ENCODE assay signal across 9 mouse cellular contexts in genomic region chr9:88295798-88296197, GRCm38 (mm10). TPM values are rescaled to one million over a fixed set of nuclear protein-coding genes. Genes with fewer than 3 reads are reported as not detected.
DNase-seq lines count a peak whose midpoint lies in the region; ATAC-seq and TF ChIP-seq lines count a peak whose summit lies in the region.
"Had no signal": no experiment of that assay in that cellular context is flagged by ENCODE, and none has a peak within 500 bp of the region (broad histone marks: within the 10 kb centered on the region; RNA-seq: fewer than 3 reads in every experiment).

No protein-coding gene starts in this region.

- H3K4me3 ChIP-seq in forebrain, embryonic 13.5 days, result no peak overlapping the region
- H3K4me3 ChIP-seq in forebrain, embryonic 12.5 days (replicated peaks), result no peak overlapping the region
- no peak overlapping the region for H3K4me3 ChIP-seq in midbrain, postnatal 0 days (ENCODE audit: low read depth, low read length)
- H3K4me3 ChIP-seq in midbrain, embryonic 11.5 days (ENCODE audit: low read depth, low read length), result no peak overlapping the region
- H3K4me3 ChIP-seq in liver, postnatal 0 days (ENCODE audit: low read depth, low read length), result no peak overlapping the region
- no peak overlapping the region for H3K4me3 ChIP-seq in liver, embryonic 11.5 days (ENCODE audit: low read depth, low read length)

- no peak overlapping the region for H3K27ac ChIP-seq in forebrain, embryonic 13.5 days
- H3K27ac ChIP-seq in forebrain, embryonic 12.5 days, result no peak overlapping the region
- H3K27ac ChIP-seq in midbrain, postnatal 0 days (ENCODE audit: low read depth, low read length), result no peak overlapping the region
- no peak overlapping the region for H3K27ac ChIP-seq in midbrain, embryonic 11.5 days (ENCODE audit: low read depth, low read length)
- no peak overlapping the region for H3K27ac ChIP-seq in liver, postnatal 0 days (ENCODE audit: low read depth)
- H3K27ac ChIP-seq in liver, embryonic 11.5 days (ENCODE audit: low read depth, low read length), result no peak overlapping the region

- H3K4me1 ChIP-seq in forebrain, embryonic 13.5 days, result no peaks in the 10 kb centered on the region
- H3K4me1 ChIP-seq in forebrain, embryonic 12.5 days, result no peaks in the 10 kb centered on the region
- no peaks in the 10 kb centered on the region for H3K4me1 ChIP-seq in midbrain, postnatal 0 days (ENCODE audit: insufficient read depth, low read length)
- H3K4me1 ChIP-seq in midbrain, embryonic 11.5 days (ENCODE audit: control insufficient read depth, insufficient read depth, low read length), result no peaks in the 10 kb centered on the region
- no peaks in the 10 kb centered on the region for H3K4me1 ChIP-seq in liver, postnatal 0 days (ENCODE audit: insufficient read depth)
- H3K4me1 ChIP-seq in liver, embryonic 11.5 days (replicated peaks; ENCODE audit: control insufficient read depth, insufficient read depth, low read length), result no peaks in the 10 kb centered on the region

- H3K4me2 ChIP-seq in forebrain, embryonic 13.5 days, result no peak overlapping the region
- no peak overlapping the region for H3K4me2 ChIP-seq in forebrain, embryonic 12.5 days
- H3K4me2 ChIP-seq in midbrain, postnatal 0 days (ENCODE audit: low read depth, low read length, poor library complexity, severe bottlenecking), result no peak overlapping the region
- no peak overlapping the region for H3K4me2 ChIP-seq in midbrain, embryonic 11.5 days
- H3K4me2 ChIP-seq in liver, postnatal 0 days (ENCODE audit: low read depth, low read length), result no peak overlapping the region
- no peak overlapping the region for H3K4me2 ChIP-seq in liver, embryonic 11.5 days

- TF ChIP-seq CTCF in midbrain, postnatal 0 days (IDR thresholded peaks at IDR 0.05), result no peak
- TF ChIP-seq CTCF in liver, postnatal 0 days (IDR thresholded peaks at IDR 0.05; ENCODE audit: low read depth), result no peak

- WGBS in forebrain, embryonic 13.5 days, result 65% methylated on average over 4 of the region's 4 CpGs
- 76% methylated on average over 4 of the region's 4 CpGs for WGBS in forebrain, embryonic 12.5 days
- WGBS in midbrain, postnatal 0 days, result 61% methylated on average over 4 of the region's 4 CpGs
- WGBS in midbrain, embryonic 11.5 days, result 67% methylated on average over 4 of the region's 4 CpGs
- WGBS in liver, postnatal 0 days (ENCODE audit: insufficient replicate concordance), result 70% methylated on average over 4 of the region's 4 CpGs
- 68% methylated on average over 4 of the region's 4 CpGs for WGBS in liver, embryonic 11.5 days

- H3K27me3 ChIP-seq in forebrain, embryonic 13.5 days, result no peaks in the 10 kb centered on the region
- no peaks in the 10 kb centered on the region for H3K27me3 ChIP-seq in forebrain, embryonic 12.5 days
- no peaks in the 10 kb centered on the region for H3K27me3 ChIP-seq in midbrain, postnatal 0 days (ENCODE audit: insufficient read depth, low read length)
- H3K27me3 ChIP-seq in midbrain, embryonic 11.5 days (ENCODE audit: control insufficient read depth, insufficient read depth, low read length), result no peaks in the 10 kb centered on the region
- no peaks in the 10 kb centered on the region for H3K27me3 ChIP-seq in liver, postnatal 0 days (ENCODE audit: insufficient read depth, low read length)
- no peaks in the 10 kb centered on the region for H3K27me3 ChIP-seq in liver, embryonic 11.5 days (replicated peaks; ENCODE audit: control insufficient read depth, insufficient read depth, low read length)

- no peak for TF ChIP-seq EP300 in liver, postnatal 0 days (IDR thresholded peaks at IDR 0.05; ENCODE audit: low read depth)

- H3K9ac ChIP-seq in forebrain, embryonic 13.5 days, result no peak overlapping the region
- H3K9ac ChIP-seq in forebrain, embryonic 12.5 days, result no peak overlapping the region
- H3K9ac ChIP-seq in midbrain, postnatal 0 days (replicated peaks; ENCODE audit: low read length, poor library complexity, severe bottlenecking), result no peak overlapping the region
- no peak overlapping the region for H3K9ac ChIP-seq in midbrain, embryonic 11.5 days (ENCODE audit: low read length)
- no peak overlapping the region for H3K9ac ChIP-seq in liver, postnatal 0 days (replicated peaks)
- H3K9ac ChIP-seq in liver, embryonic 11.5 days (ENCODE audit: low read depth, low read length), result no peak overlapping the region

- peak; percentile 40 for DNase-seq in midbrain, postnatal 0 days (ENCODE audit: low spot score)
- DNase-seq in midbrain, embryonic 11.5 days (ENCODE audit: low spot score, missing footprints), result no peak
- peak; percentile 29 for DNase-seq in heart, postnatal 4 days
- DNase-seq in skeletal muscle tissue, adult 2 months (ENCODE audit: low read depth, low spot score), result peak; percentile 10
- no peak for DNase-seq in liver, postnatal 0 days
- no peak for DNase-seq in liver, embryonic 11.5 days (ENCODE audit: low spot score)
- DNase-seq: kidney, adult 11 months had no signal

- no peaks in the 10 kb centered on the region for H3K36me3 ChIP-seq in forebrain, embryonic 13.5 days (ENCODE audit: poor library complexity, severe bottlenecking)
- no peaks in the 10 kb centered on the region for H3K36me3 ChIP-seq in forebrain, embryonic 12.5 days (replicated peaks)
- H3K36me3 ChIP-seq in midbrain, postnatal 0 days (ENCODE audit: insufficient read depth, low read length), result no peaks in the 10 kb centered on the region
- H3K36me3 ChIP-seq in midbrain, embryonic 11.5 days (ENCODE audit: control insufficient read depth, insufficient read depth, low read length), result no peaks in the 10 kb centered on the region
- H3K36me3 ChIP-seq in liver, postnatal 0 days (replicated peaks; ENCODE audit: insufficient read depth, low read length), result no peaks in the 10 kb centered on the region
- H3K36me3 ChIP-seq in liver, embryonic 11.5 days (ENCODE audit: control insufficient read depth, insufficient read depth, low read length), result no peaks in the 10 kb centered on the region

- peak; percentile 82 for ATAC-seq in forebrain, embryonic 13.5 days
- ATAC-seq in forebrain, embryonic 12.5 days (ENCODE audit: low FRiP score), result no peak
- peak; percentile 38; the same call in 1 of the 2 replicates for ATAC-seq in midbrain, postnatal 0 days (ENCODE audit: low FRiP score)
- ATAC-seq in midbrain, embryonic 11.5 days (ENCODE audit: low FRiP score), result no peak
- no peak for ATAC-seq in liver, postnatal 0 days
- ATAC-seq in liver, embryonic 11.5 days (replicated peaks; ENCODE audit: low FRiP score), result no peak

- H3K9me3 ChIP-seq in forebrain, embryonic 13.5 days (replicated peaks), result no peaks in the 10 kb centered on the region
- H3K9me3 ChIP-seq in forebrain, embryonic 12.5 days, result no peaks in the 10 kb centered on the region
- no peaks in the 10 kb centered on the region for H3K9me3 ChIP-seq in midbrain, postnatal 0 days (ENCODE audit: low read length)
- H3K9me3 ChIP-seq in midbrain, embryonic 11.5 days (ENCODE audit: control insufficient read depth, low read length), result no peaks in the 10 kb centered on the region
- no peaks in the 10 kb centered on the region for H3K9me3 ChIP-seq in liver, postnatal 0 days (ENCODE audit: low read length)
- no peaks in the 10 kb centered on the region for H3K9me3 ChIP-seq in liver, embryonic 11.5 days (ENCODE audit: control insufficient read depth, low read length)

RNA-seq across cellular contexts. Expression of gene Nt5e, which starts 31.2 kb away (rescaled TPM):
- polyA plus RNA-seq in forebrain, embryonic 13.5 days (2015; fragmentation: Nextera tagmentation; extraction: Ambion mirVana), result 0.46 and 0.54 TPM in 2 replicates
- polyA plus RNA-seq in forebrain, embryonic 12.5 days (2016; fragmentation: Nextera tagmentation; extraction: Ambion mirVana), result 0.60 and 0.78 TPM in 2 replicates
- total RNA-seq in midbrain, postnatal 0 days (2014; rRNA removed), result 4.2 and 5.3 TPM in 2 replicates
- polyA plus RNA-seq in midbrain, postnatal 0 days (2015; fragmentation: Nextera tagmentation; extraction: Ambion mirVana), result 2.2 and 2.6 TPM in 2 replicates
- 0.65 and 0.93 TPM in 2 replicates for polyA plus RNA-seq in midbrain, embryonic 11.5 days (2014; fragmentation: Nextera tagmentation; extraction: Ambion mirVana)
- 10 to 100 TPM in 1 of 2 experiments, 1 to 10 TPM in 1; 9.3 to 10.1 TPM for total RNA-seq in heart, postnatal 4 days (2021)
- 17.3 and 18.9 TPM in 2 replicates for polyA plus RNA-seq in liver, postnatal 0 days (2015; fragmentation: Nextera tagmentation; extraction: Ambion mirVana)
- 6.3 and 7.3 TPM in 2 replicates for polyA plus RNA-seq in liver, embryonic 11.5 days (2014; fragmentation: Nextera tagmentation; extraction: Ambion mirVana)

Comparison
In these comparisons a context has a peak if more than half of its experiments do, and no peak if none do; other contexts are left out.
1. ATAC-seq: peak in forebrain, embryonic 13.5 days (single experiment) and midbrain, postnatal 0 days (single experiment); none in forebrain, embryonic 12.5 days (single experiment), midbrain, embryonic 11.5 days (single experiment), liver, postnatal 0 days (single experiment) and liver, embryonic 11.5 days (single experiment).
2. DNase-seq: peak in midbrain, postnatal 0 days (single experiment), heart, postnatal 4 days (single experiment) and skeletal muscle tissue, adult 2 months (single experiment); none in midbrain, embryonic 11.5 days (single experiment), liver, postnatal 0 days (single experiment) and liver, embryonic 11.5 days (single experiment).